ENCODE assay signal across 10 mouse cellular contexts in genomic region chr2:148874224-148874616, GRCm38 (mm10). TPM values are rescaled to one million over a fixed set of nuclear protein-coding genes. Genes with fewer than 3 reads are reported as not detected.
DNase-seq lines count a peak whose midpoint lies in the region; ATAC-seq and TF ChIP-seq lines count a peak whose summit lies in the region.
"Had no signal": no experiment of that assay in that cellular context is flagged by ENCODE, and none has a peak within 500 bp of the region (broad histone marks: within the 10 kb centered on the region; RNA-seq: fewer than 3 reads in every experiment).

No protein-coding gene starts in this region.

- H3K4me3 ChIP-seq in kidney, embryonic 16.5 days (ENCODE audit: low read length), result peak overlapping the region; percentile 61
- peak overlapping the region; percentile 89 for H3K4me3 ChIP-seq in cortical plate, adult 2 months (ENCODE audit: insufficient read depth, low read length)
- H3K4me3 ChIP-seq in hindbrain, postnatal 0 days (ENCODE audit: low read length), result peak overlapping the region; percentile 93
- H3K4me3 ChIP-seq in midbrain, postnatal 0 days (ENCODE audit: low read depth, low read length), result peak overlapping the region; percentile 95

- H3K4me2 ChIP-seq in kidney, embryonic 16.5 days (replicated peaks; ENCODE audit: low read depth, low read length), result peak overlapping the region; percentile 86
- H3K4me2 ChIP-seq in hindbrain, postnatal 0 days (ENCODE audit: low read depth, low read length), result peak overlapping the region; percentile 67
- H3K4me2 ChIP-seq in midbrain, postnatal 0 days (ENCODE audit: low read depth, low read length, poor library complexity, severe bottlenecking), result peak overlapping the region; percentile 79

- WGBS in kidney, embryonic 16.5 days, result 36% methylated on average over 3 of the region's 3 CpGs
- 38% methylated on average over 3 of the region's 3 CpGs for WGBS in hindbrain, postnatal 0 days
- WGBS in midbrain, postnatal 0 days, result 40% methylated on average over 3 of the region's 3 CpGs

- no peaks in the 10 kb centered on the region for H3K27me3 ChIP-seq in kidney, embryonic 16.5 days (ENCODE audit: insufficient read depth, low read length)
- H3K27me3 ChIP-seq in hindbrain, postnatal 0 days (ENCODE audit: insufficient read depth, low read length), result no peaks in the 10 kb centered on the region
- H3K27me3 ChIP-seq in midbrain, postnatal 0 days (ENCODE audit: insufficient read depth, low read length), result no peaks in the 10 kb centered on the region

- no peak for DNase-seq in kidney, adult 9 months
- DNase-seq in hindbrain, postnatal 0 days (ENCODE audit: low spot score), result no peak
- no peak for DNase-seq in midbrain, postnatal 0 days (ENCODE audit: low spot score)
- DNase-seq in gastrocnemius, adult 18-20 months (ENCODE audit: low spot score), result no peak
- no peak for DNase-seq in left cerebral cortex, postnatal 36 days (ENCODE audit: low spot score in 2 of 2)
- DNase-seq in cerebellum, adult 8-10 months, result no peak

- no peak for TF ChIP-seq CTCF in cortical plate, adult 2 months (IDR thresholded peaks at IDR 0.05; ENCODE audit: extremely low read depth, insufficient read depth, low read length)
- TF ChIP-seq CTCF in hindbrain, postnatal 0 days (IDR thresholded peaks at IDR 0.05; ENCODE audit: low read depth), result no peak
- TF ChIP-seq CTCF in midbrain, postnatal 0 days (IDR thresholded peaks at IDR 0.05), result no peak

- peaks cover 17% of the 10 kb centered on the region for H3K36me3 ChIP-seq in kidney, embryonic 16.5 days (ENCODE audit: insufficient read depth, low read length)
- H3K36me3 ChIP-seq in hindbrain, postnatal 0 days (ENCODE audit: insufficient read depth, low read length), result peaks cover 13% of the 10 kb centered on the region
- peaks cover 10% of the 10 kb centered on the region for H3K36me3 ChIP-seq in midbrain, postnatal 0 days (ENCODE audit: insufficient read depth, low read length)

- intact Hi-C loops in left cerebral cortex, postnatal 36 days (cut with DNase I), result loop anchor here (2.0 kb wide), 2 partner anchors 17 to 21 kb away; no protein-coding TSS in a partner anchor

- H3K27ac ChIP-seq in kidney, embryonic 16.5 days (ENCODE audit: low read length), result peak overlapping the region; percentile 3; the same call in 1 of the 2 replicates
- peak overlapping the region; percentile 91 for H3K27ac ChIP-seq in cortical plate, adult 2 months (ENCODE audit: insufficient read depth, low read length)
- H3K27ac ChIP-seq in hindbrain, postnatal 0 days, result peak overlapping the region; percentile 91; the same call in 1 of the 2 replicates
- 0 out of 2 replicates have a peak overlapping the region, but pooled peaks have one; percentile 83 for H3K27ac ChIP-seq in midbrain, postnatal 0 days (ENCODE audit: low read depth, low read length)

- peaks cover 26% of the 10 kb centered on the region for H3K4me1 ChIP-seq in kidney, embryonic 16.5 days (ENCODE audit: insufficient read depth, low read length)
- H3K4me1 ChIP-seq in cortical plate, adult 2 months (ENCODE audit: control insufficient read depth, insufficient read depth, low read length), result peaks cover 1% of the 10 kb centered on the region; the same call in 1 of the 2 replicates
- H3K4me1 ChIP-seq in hindbrain, postnatal 0 days (ENCODE audit: insufficient read depth, low read length), result peaks cover 16% of the 10 kb centered on the region
- H3K4me1 ChIP-seq in midbrain, postnatal 0 days (ENCODE audit: insufficient read depth, low read length), result peaks cover 22% of the 10 kb centered on the region

- no peak for ATAC-seq in kidney, embryonic 16.5 days (ENCODE audit: low FRiP score, low TSS enrichment)
- ATAC-seq in hindbrain, postnatal 0 days, result peak; percentile 11; the same call in 1 of the 2 replicates
- peak; percentile 22; the same call in 1 of the 2 replicates for ATAC-seq in midbrain, postnatal 0 days (ENCODE audit: low FRiP score)

- H3K9me3 ChIP-seq in kidney, embryonic 16.5 days (ENCODE audit: low read length), result no peaks in the 10 kb centered on the region
- H3K9me3 ChIP-seq in hindbrain, postnatal 0 days (ENCODE audit: low read length), result no peaks in the 10 kb centered on the region
- H3K9me3 ChIP-seq in midbrain, postnatal 0 days (ENCODE audit: low read length), result no peaks in the 10 kb centered on the region

- TF ChIP-seq POLR2A in cortical plate, adult 2 months (IDR thresholded peaks at IDR 0.05; ENCODE audit: extremely low read depth, insufficient read depth, low read length), result no peak

- peak overlapping the region; percentile 73 for H3K9ac ChIP-seq in kidney, embryonic 16.5 days (replicated peaks; ENCODE audit: low read length)
- H3K9ac ChIP-seq in hindbrain, postnatal 0 days (replicated peaks; ENCODE audit: low read length), result peak overlapping the region; percentile 94
- H3K9ac ChIP-seq in midbrain, postnatal 0 days (replicated peaks; ENCODE audit: low read length, poor library complexity, severe bottlenecking), result peak overlapping the region; percentile 90

RNA-seq across cellular contexts. Expression of gene Cst3, which starts 1.3 kb away (rescaled TPM):
- polyA plus RNA-seq in kidney, embryonic 16.5 days (2015; fragmentation: Nextera tagmentation; extraction: Ambion mirVana), result 421 and 479 TPM in 2 replicates
- polyA plus RNA-seq in cortical plate, adult 2 months (2012; rRNA removed), result 4,891 and 5,493 TPM in 2 replicates
- 787 and 928 TPM in 2 replicates for total RNA-seq in hindbrain, postnatal 0 days (2014; rRNA removed)
- polyA plus RNA-seq in hindbrain, postnatal 0 days (2015; fragmentation: Nextera tagmentation; extraction: Ambion mirVana), result 1,585 and 1,721 TPM in 2 replicates
- 457 and 677 TPM in 2 replicates for total RNA-seq in midbrain, postnatal 0 days (2014; rRNA removed)
- 1,077 and 1,177 TPM in 2 replicates for polyA plus RNA-seq in midbrain, postnatal 0 days (2015; fragmentation: Nextera tagmentation; extraction: Ambion mirVana)
- 100 to 1,000 TPM; 596 to 649 TPM for total RNA-seq in gastrocnemius, adult 18-20 months (2021)
- total RNA-seq in left cerebral cortex, postnatal 36 days (2021), result 1,000 to 10,000 TPM; 1,774 to 2,100 TPM

RNA-seq across cellular contexts. Expression of gene 9230104L09Rik, which starts 9.4 kb away (rescaled TPM):
- not detected in 2 replicates for polyA plus RNA-seq in kidney, embryonic 16.5 days (2015; fragmentation: Nextera tagmentation; extraction: Ambion mirVana)
- not detected in 2 replicates for polyA plus RNA-seq in cortical plate, adult 2 months (2012; rRNA removed)
- total RNA-seq in hindbrain, postnatal 0 days (2014; rRNA removed), result not detected in 2 replicates
- not detected in 2 replicates for polyA plus RNA-seq in hindbrain, postnatal 0 days (2015; fragmentation: Nextera tagmentation; extraction: Ambion mirVana)
- total RNA-seq in midbrain, postnatal 0 days (2014; rRNA removed), result not detected in 2 replicates
- polyA plus RNA-seq in midbrain, postnatal 0 days (2015; fragmentation: Nextera tagmentation; extraction: Ambion mirVana), result not detected in 2 replicates
- total RNA-seq in gastrocnemius, adult 18-20 months (2021), result 1 to 10 TPM in 1 of 2 experiments, under 1 TPM in 1; 0.88 to 1.5 TPM
- total RNA-seq in left cerebral cortex, postnatal 36 days (2021), result not detected
- total RNA-seq: hematopoietic stem cell, adult 5-6 weeks had no signal
- polyA plus RNA-seq: urinary bladder, adult 2 months had no signal

RNA-seq across cellular contexts. Expression of gene Cst9, which starts 39.3 kb away (rescaled TPM):
- 0.97 TPM in 1 of 2 replicates, not detected in the other for polyA plus RNA-seq in kidney, embryonic 16.5 days (2015; fragmentation: Nextera tagmentation; extraction: Ambion mirVana)
- not detected in 2 replicates for polyA plus RNA-seq in cortical plate, adult 2 months (2012; rRNA removed)
- not detected in 2 replicates for total RNA-seq in hindbrain, postnatal 0 days (2014; rRNA removed)
- polyA plus RNA-seq in hindbrain, postnatal 0 days (2015; fragmentation: Nextera tagmentation; extraction: Ambion mirVana), result not detected in 2 replicates
- not detected in 2 replicates for total RNA-seq in midbrain, postnatal 0 days (2014; rRNA removed)
- polyA plus RNA-seq in midbrain, postnatal 0 days (2015; fragmentation: Nextera tagmentation; extraction: Ambion mirVana), result not detected in 2 replicates
- not detected for total RNA-seq in gastrocnemius, adult 18-20 months (2021)
- not detected for total RNA-seq in left cerebral cortex, postnatal 36 days (2021)
- total RNA-seq: hematopoietic stem cell, adult 5-6 weeks had no signal
- polyA plus RNA-seq: urinary bladder, adult 2 months had no signal

RNA-seq across cellular contexts. Expression of gene Cst13, which starts 54.3 kb away (rescaled TPM):
- polyA plus RNA-seq in kidney, embryonic 16.5 days (2015; fragmentation: Nextera tagmentation; extraction: Ambion mirVana), result not detected in 2 replicates
- polyA plus RNA-seq in cortical plate, adult 2 months (2012; rRNA removed), result not detected in 2 replicates
- total RNA-seq in hindbrain, postnatal 0 days (2014; rRNA removed), result not detected in 2 replicates
- not detected in 2 replicates for polyA plus RNA-seq in hindbrain, postnatal 0 days (2015; fragmentation: Nextera tagmentation; extraction: Ambion mirVana)
- not detected in 2 replicates for total RNA-seq in midbrain, postnatal 0 days (2014; rRNA removed)
- polyA plus RNA-seq in midbrain, postnatal 0 days (2015; fragmentation: Nextera tagmentation; extraction: Ambion mirVana), result not detected in 2 replicates
- total RNA-seq in gastrocnemius, adult 18-20 months (2021), result not detected
- not detected for total RNA-seq in left cerebral cortex, postnatal 36 days (2021)
- total RNA-seq: hematopoietic stem cell, adult 5-6 weeks had no signal
- polyA plus RNA-seq: urinary bladder, adult 2 months had no signal

Comparison
In these comparisons a context has a peak if more than half of its experiments do, and no peak if none do; other contexts are left out.
1. H3K27ac ChIP-seq: peak in every context shown above with its lines; median percentile 91 in cortical plate, adult 2 months; 91 in hindbrain, postnatal 0 days; 83 in midbrain, postnatal 0 days; 3 in kidney, embryonic 16.5 days.